Mouse (Mus musculus) lung, adult 2 months (tissue): Measurements from ENCODE around the gene Tk1.

Experiments
- CTCF ChIP-seq: fragments of 200-500 bp; IDR thresholded peaks from 2 replicates; pipeline ENCODE4 v1.5.1; 2011; ENCODE audit warnings: mild to moderate bottlenecking, low read length, control low read depth; ENCODE audit not compliant: insufficient read depth
- POLR2A ChIP-seq: fragments of 200-500 bp; IDR thresholded peaks from 2 replicates; pipeline ENCODE4 v1.6.1; 2011; ENCODE audit warnings: low read depth, mild to moderate bottlenecking, control low read depth, low read length, borderline replicate concordance; ENCODE audit errors: extremely low read depth

DNA sequence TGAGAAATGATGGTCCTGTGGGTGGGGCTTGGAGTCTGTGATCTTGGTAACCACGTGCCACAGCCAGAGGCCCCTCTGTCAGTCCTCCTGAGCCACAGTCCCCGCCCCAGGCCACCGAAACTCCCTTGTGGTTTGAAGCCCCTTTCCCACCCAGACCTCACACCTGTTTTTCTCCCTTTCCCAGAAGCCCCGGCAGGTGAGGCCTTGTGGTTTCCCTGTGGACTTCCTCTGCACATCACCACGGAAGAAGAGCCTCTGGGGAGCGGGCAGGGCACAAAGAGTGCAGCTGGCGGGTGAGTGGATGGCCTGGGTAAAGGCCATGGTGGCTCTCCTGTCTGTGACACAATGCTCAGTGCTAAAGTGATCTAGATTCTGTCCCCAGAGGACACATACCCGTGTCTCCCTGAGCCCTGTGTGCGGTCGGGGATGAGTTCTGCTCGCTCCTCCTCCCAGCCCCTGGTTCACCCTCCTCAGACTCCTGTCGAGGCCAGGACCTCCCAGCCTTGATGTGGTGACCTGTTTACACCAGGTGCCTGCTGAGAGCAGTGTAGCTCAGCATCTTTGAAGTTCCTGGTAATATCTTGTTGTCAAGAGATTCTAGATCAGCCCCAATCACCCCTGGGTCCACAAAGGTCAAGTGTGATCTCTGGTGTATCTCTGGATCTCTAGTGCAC lies 46.2 kb upstream of the Tk1 start:
- TF ChIP-seq CTCF (no peak), POLR2A (no peak)
